Mouse (Mus musculus) forebrain, embryonic 11.5 days (tissue): Measurements from ENCODE around the gene Fads2. TPM values are rescaled to one million over a fixed set of nuclear protein-coding genes. Genes with fewer than 3 reads are reported as not detected.
"Not testable (repeated sequence)": the region's sequence is repeated elsewhere in the genome, so short reads cannot be mapped to it uniquely, and the experiment has no call there.

Experiments
- ATAC-seq: fragments of 200-750 bp; cut with Nextera tagmentation; replicated peaks from 2 replicates; pipeline ENCODE4 v1.8.0; 2017; ENCODE audit warnings: moderate TSS enrichment; ENCODE audit not compliant: low FRiP score
- DNase-seq: peaks from one replicate; pipeline ENCODE4 v3.0.0-alpha.2; 2017; ENCODE audit warnings: low spot score
- H3K27ac ChIP-seq: fragments of 300-500 bp; sonication (generic); 2 replicates; pipeline ENCODE4 v1.5.1; 2014; ENCODE audit warnings: low read depth, low read length
- H3K27me3 ChIP-seq: fragments of 300-500 bp; sonication (generic); 2 replicates; pipeline ENCODE4 v1.6.1; 2014; ENCODE audit warnings: mild to moderate bottlenecking, low read length, mixed read lengths; ENCODE audit not compliant: control insufficient read depth, insufficient read depth
- H3K36me3 ChIP-seq: fragments of 300-500 bp; sonication (generic); 2 replicates; pipeline ENCODE4 v1.6.1; 2014; ENCODE audit warnings: mild to moderate bottlenecking, low read length, moderate library complexity, mixed read lengths; ENCODE audit not compliant: control insufficient read depth, insufficient read depth
- H3K4me1 ChIP-seq: fragments of 300-500 bp; sonication (generic); replicated peaks from 2 replicates; pipeline ENCODE4 v1.6.1; 2014; ENCODE audit warnings: low read length, mixed read lengths; ENCODE audit not compliant: control insufficient read depth, insufficient read depth
- H3K4me2 ChIP-seq: fragments of 300-500 bp; sonication (generic); 2 replicates; pipeline ENCODE4 v1.6.1; 2014; ENCODE audit warnings: low read depth, mild to moderate bottlenecking, low read length, moderate library complexity, mixed read lengths; ENCODE audit not compliant: severe bottlenecking
- H3K4me3 ChIP-seq: fragments of 300-500 bp; sonication (generic); 2 replicates; pipeline ENCODE4 v1.5.1; 2014; ENCODE audit warnings: low read depth, low read length
- H3K9ac ChIP-seq: fragments of 300-500 bp; sonication (generic); 2 replicates; pipeline ENCODE4 v1.6.1; 2014; ENCODE audit warnings: low read length
- H3K9me3 ChIP-seq: fragments of 300-500 bp; sonication (generic); 2 replicates; pipeline ENCODE4 v1.6.1; 2016; ENCODE audit warnings: low read length, mixed read lengths; ENCODE audit not compliant: control insufficient read depth
- WGBS: fragments of 180-500 bp; shearing (Covaris S2); extraction: QIAGEN DNeasy Blood & Tissue Kit; methylation state at CpG from one replicate; pipeline ENCODE4 v1.1.7; 2014; 5-methylcytosine and 5-hydroxymethylcytosine counted together
- polyA plus RNA-seq: library from polyadenylated mRNA; unstranded; fragments of >200 nt; fragmentation: Nextera tagmentation; extraction: Ambion mirVana; gene quantifications from 2 replicates; pipeline ENCODE4 v1.2.1, GENCODE M21; 2014

Fads2 gene
- 75.9 and 83.8 TPM in 2 replicates for polyA plus RNA-seq

- Histone ChIP-seq H3K27me3 (no peaks in the 10 kb centered on the region), H3K4me2 (peak within 1 kb of the TSS; percentile 61), H3K9ac (peak within 1 kb of the TSS; percentile 95), H3K9me3 (no peaks in the 10 kb centered on the region), H3K36me3 (peaks cover 2% of the 10 kb centered on the region; the same call in 1 of the 2 replicates), H3K4me3 (peak within 1 kb of the TSS; percentile 85), H3K4me1 (peaks cover 18% of the 10 kb centered on the region), H3K27ac (peak within 1 kb of the TSS; percentile 99)
- peak; percentile 98 for DNase-seq
- ATAC-seq, result peak; percentile 96
- WGBS, result under 1% methylated on average over 52 of the region's 57 CpGs
These were observed at the start of gene Fads2 for GRCm38 (mm10) chr19:10101341-10102053. Gene Fads2, minus strand, starts transcription at chr19:10101746.

- Histone ChIP-seq H3K36me3 (no peaks in the 10 kb centered on the region), H3K27me3 (no peaks in the 10 kb centered on the region), H3K27ac (no peak overlapping the region), H3K4me2 (no peak overlapping the region), H3K9ac (no peak overlapping the region), H3K4me1 (no peaks in the 10 kb centered on the region), H3K9me3 (no peaks in the 10 kb centered on the region), H3K4me3 (no peak overlapping the region)
- ATAC-seq (no peak), DNase-seq (no peak)
- 66% methylated on average over 3 of the region's 3 CpGs for WGBS
These were observed 47.6 kb upstream of the Fads2 start for GRCm38 (mm10) chr19:10149189-10149588.

- DNase-seq, result no peak
- no peak overlapping the region for H3K4me2 ChIP-seq
- ATAC-seq, result no peak
- no peak overlapping the region for H3K9ac ChIP-seq
- 83% methylated on average over 6 of the region's 6 CpGs for WGBS
- no peaks in the 10 kb centered on the region for H3K36me3 ChIP-seq
- H3K27ac ChIP-seq, result no peak overlapping the region
- no peaks in the 10 kb centered on the region for H3K4me1 ChIP-seq
- no peak overlapping the region for H3K4me3 ChIP-seq
- no peaks in the 10 kb centered on the region for H3K9me3 ChIP-seq
- H3K27me3 ChIP-seq, result no peaks in the 10 kb centered on the region
These were observed 47.0 kb upstream of the Fads2 start for GRCm38 (mm10) chr19:10148555-10148954.

GRCm38 (mm10) chr19:10144464-10144863, 42.9 kb upstream of the Fads2 start:
- H3K4me1 ChIP-seq, result no peaks in the 10 kb centered on the region
- no peak overlapping the region for H3K27ac ChIP-seq
- no peaks in the 10 kb centered on the region for H3K27me3 ChIP-seq
- H3K36me3 ChIP-seq, result no peaks in the 10 kb centered on the region
- ATAC-seq (no peak), DNase-seq (no peak)
- H3K4me3 ChIP-seq, result no peak overlapping the region
- H3K9ac ChIP-seq, result no peak overlapping the region
- H3K4me2 ChIP-seq, result no peak overlapping the region
- 47% methylated on average over 4 of the region's 4 CpGs for WGBS
- H3K9me3 ChIP-seq, result no peaks in the 10 kb centered on the region

GRCm38 (mm10) chr19:10143667-10144066, 42.1 kb upstream of the Fads2 start:
- Histone ChIP-seq H3K9ac (no peak overlapping the region), H3K4me1 (no peaks in the 10 kb centered on the region), H3K27me3 (no peaks in the 10 kb centered on the region), H3K27ac (no peak overlapping the region), H3K36me3 (no peaks in the 10 kb centered on the region), H3K9me3 (no peaks in the 10 kb centered on the region), H3K4me3 (no peak overlapping the region), H3K4me2 (no peak overlapping the region)
- 35% methylated on average over 2 of the region's 2 CpGs for whole genome bisulfite sequencing
- ATAC-seq (peak; percentile 51; the same call in 1 of the 2 replicates), DNase-seq (no peak)

GRCm38 (mm10) chr19:10139736-10140135, 38.2 kb upstream of the Fads2 start:
- no peak overlapping the region for H3K4me2 ChIP-seq
- no peaks in the 10 kb centered on the region for H3K36me3 ChIP-seq
- ATAC-seq, result no peak
- no peak for DNase-seq
- H3K4me1 ChIP-seq, result no peaks in the 10 kb centered on the region
- no peak overlapping the region for H3K4me3 ChIP-seq
- H3K9me3 ChIP-seq, result no peaks in the 10 kb centered on the region
- no peak overlapping the region for H3K27ac ChIP-seq
- H3K27me3 ChIP-seq, result no peaks in the 10 kb centered on the region
- WGBS, result 83% methylated on average over 6 of the region's 6 CpGs
- no peak overlapping the region for H3K9ac ChIP-seq

- Histone ChIP-seq H3K4me3 (no peak overlapping the region), H3K9ac (no peak overlapping the region), H3K4me2 (no peak overlapping the region), H3K27me3 (no peaks in the 10 kb centered on the region), H3K4me1 (no peaks in the 10 kb centered on the region), H3K36me3 (no peaks in the 10 kb centered on the region), H3K27ac (no peak overlapping the region), H3K9me3 (no peaks in the 10 kb centered on the region)
- ATAC-seq (no peak), DNase-seq (no peak)
- WGBS, result 88% methylated on average over 5 of the region's 5 CpGs
These were observed 35.9 kb upstream of the Fads2 start for GRCm38 (mm10) chr19:10137423-10137822.

GRCm38 (mm10) chr19:10134692-10135091, 33.1 kb upstream of the Fads2 start:
- WGBS, result 68% methylated on average over 2 of the region's 2 CpGs
- Histone ChIP-seq H3K9ac (no peak overlapping the region), H3K36me3 (no peaks in the 10 kb centered on the region), H3K27ac (no peak overlapping the region), H3K4me2 (no peak overlapping the region), H3K27me3 (no peaks in the 10 kb centered on the region), H3K9me3 (no peaks in the 10 kb centered on the region), H3K4me3 (no peak overlapping the region), H3K4me1 (no peaks in the 10 kb centered on the region)
- no peak for DNase-seq
- ATAC-seq, result no peak

- not testable (repeated sequence) for H3K4me2 ChIP-seq, H3K27ac ChIP-seq, H3K4me1 ChIP-seq, DNase-seq, H3K36me3 ChIP-seq, H3K9ac ChIP-seq, H3K9me3 ChIP-seq, ATAC-seq, H3K4me3 ChIP-seq, H3K27me3 ChIP-seq
- WGBS, result 75% methylated on average over 7 of the region's 7 CpGs
These were observed 28.0 kb upstream of the Fads2 start for GRCm38 (mm10) chr19:10129547-10129946.
